Mouse (Mus musculus) urinary bladder, postnatal 14 days (tissue): Measurements from ENCODE around the gene Lsg1.

Source experiments
- DNase-seq: peaks from one replicate; pipeline ENCODE4 v3.0.0; 2021; ENCODE audit warnings: low spot score

Gene Lsg1

GRCm38 (mm10) chr16:30600431-30601045, 13.1 kb upstream of the Lsg1 start:
- peak; percentile 71 for DNase-seq

- peak; percentile 92 for DNase-seq
These were observed 12.3 kb upstream of the Lsg1 start, which contains the start of gene Fam43a for GRCm38 (mm10) chr16:30599491-30600268. Gene Fam43a (plus strand): TSS chr16:30599723.

- peak; percentile 93 for DNase-seq
These were observed 9.7 kb upstream of the Lsg1 start for GRCm38 (mm10) chr16:30596959-30597681.

- no peak for DNase-seq
These were observed 8.6 kb upstream of the Lsg1 start for GRCm38 (mm10) chr16:30595835-30596557.

GRCm38 (mm10) chr16:30595356-30595755, 8.0 kb upstream of the Lsg1 start:
- DNase-seq, result no peak

- DNase-seq, result no peak
These were observed 4.6 kb upstream of the Lsg1 start for GRCm38 (mm10) chr16:30591990-30592389.

GRCm38 (mm10) chr16:30590264-30591209, 3.1 kb upstream of the Lsg1 start:
- DNase-seq, result no peak

GRCm38 (mm10) chr16:30586935-30587493, 378 bp downstream of the Lsg1 start:
- no peak for DNase-seq

- no peak for DNase-seq
These were observed 6.6 kb downstream of the Lsg1 start for GRCm38 (mm10) chr16:30580765-30581164.

GRCm38 (mm10) chr16:30576392-30576791, 11.0 kb downstream of the Lsg1 start:
- no peak for DNase-seq

GRCm38 (mm10) chr16:30575815-30576214, 11.6 kb downstream of the Lsg1 start:
- no peak for DNase-seq

- no peak for DNase-seq
These were observed 15.2 kb downstream of the Lsg1 start for GRCm38 (mm10) chr16:30572239-30572638.

- DNase-seq, result no peak
These were observed 16.0 kb downstream of the Lsg1 start for GRCm38 (mm10) chr16:30571378-30571777.

GRCm38 (mm10) chr16:30570173-30570572, 17.2 kb downstream of the Lsg1 start:
- no peak for DNase-seq

- DNase-seq, result no peak
These were observed 21.8 kb downstream of the Lsg1 start for GRCm38 (mm10) chr16:30565631-30566030.

GRCm38 (mm10) chr16:30560601-30561000, 26.8 kb downstream of the Lsg1 start:
- DNase-seq, result no peak

GRCm38 (mm10) chr16:30559312-30559992, 27.9 kb downstream of the Lsg1 start:
- no peak for DNase-seq

GRCm38 (mm10) chr16:30554109-30554508, 33.3 kb downstream of the Lsg1 start:
- DNase-seq, result no peak

GRCm38 (mm10) chr16:30552621-30553338, 34.6 kb downstream of the Lsg1 start:
- DNase-seq, result peak; percentile 75
